Mouse (Mus musculus) gastrocnemius, postnatal 14 days (tissue): ENCODE measurements around the gene Sod2. TPM values are rescaled to one million over a fixed set of nuclear protein-coding genes. Genes with fewer than 3 reads are reported as not detected.
"Not testable (repeated sequence)": the region's sequence is repeated elsewhere in the genome, so short reads cannot be mapped to it uniquely, and the experiment has no call there.

Source experiments
- DNase-seq: peaks from one replicate; pipeline ENCODE4 v3.0.0; 2021; ENCODE audit warnings: mixed read lengths
- intact Hi-C: fragments of 180-260 bp; cut with DNase I; formaldehyde crosslinking; loops from one replicate; pipeline ENCODE4 v1.15.1; 2025; ENCODE audit warnings: low total_unique reads
- long read RNA-seq, 2 experiments: library from polyadenylated mRNA; stranded (forward); transcript quantifications; one replicate each; pipeline ENCODE4 v2.0.0; 2021
- total RNA-seq, 2 experiments: library from RNA; stranded (reverse); gene quantifications; 2 replicates each; pipeline ENCODE4 v1.2.3; 2021

The Sod2 gene
- 100 to 1,000 TPM; 302 to 371 TPM for total RNA-seq
- long read RNA-seq, experiment 1, full-length matches to known transcripts, result 278 of 302 reads
- long read RNA-seq, experiment 1, partial matches to known transcripts, result 11 of 302 reads
- long read RNA-seq, experiment 1, other reads (novel, unspliced or antisense), result 13 of 302 reads
- long read RNA-seq, experiment 2, full-length matches to known transcripts, result 314 of 338 reads
- long read RNA-seq, experiment 2, partial matches to known transcripts, result 6 of 338 reads
- long read RNA-seq, experiment 2, other reads (novel, unspliced or antisense), result 18 of 338 reads

DNA sequence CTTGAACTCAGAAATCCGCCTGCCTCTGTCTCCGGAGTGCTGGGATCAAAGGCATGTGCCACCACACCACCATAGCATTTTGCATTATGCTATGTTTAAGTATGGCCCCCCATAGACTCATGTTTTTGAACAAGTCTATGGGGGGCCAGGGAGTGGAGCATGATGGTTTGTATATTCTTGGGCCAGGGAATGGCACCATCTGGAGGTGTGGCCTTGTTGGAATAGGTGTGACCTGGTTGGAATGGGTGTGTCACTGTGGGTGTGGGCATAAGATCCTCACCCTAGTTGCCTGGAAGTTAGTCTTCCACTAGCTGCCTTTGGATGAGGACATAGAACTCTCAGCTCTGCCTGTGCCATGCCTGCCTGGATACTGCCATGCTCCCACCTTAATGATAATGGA is at the start of gene Sod2:
Gene Sod2, plus strand, starts transcription at position 301 of the 400 bp plus-strand sequence.
- intact Hi-C loops, DNase-seq: not testable (repeated sequence)

DNA sequence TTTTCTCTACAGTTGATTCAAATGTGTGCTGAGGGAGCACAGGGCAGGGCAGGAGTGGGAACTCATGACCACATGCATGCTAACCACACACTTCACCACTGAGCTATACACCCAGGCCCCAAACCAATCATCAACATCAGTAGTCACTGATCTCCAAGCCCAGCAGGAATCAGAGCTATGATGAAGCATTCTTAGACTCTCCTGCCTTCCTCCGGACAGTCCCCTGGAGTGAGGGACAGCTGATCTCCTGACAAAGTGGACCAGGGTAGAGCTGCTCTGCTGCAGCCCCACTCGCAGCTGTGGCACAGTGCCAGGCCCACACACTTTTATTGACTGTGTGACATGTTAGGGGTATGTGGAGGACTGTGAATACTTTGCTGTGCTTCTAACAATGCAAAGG is 47.3 kb upstream of the Sod2 start:
- intact Hi-C loops, DNase-seq: not testable (repeated sequence)

DNA sequence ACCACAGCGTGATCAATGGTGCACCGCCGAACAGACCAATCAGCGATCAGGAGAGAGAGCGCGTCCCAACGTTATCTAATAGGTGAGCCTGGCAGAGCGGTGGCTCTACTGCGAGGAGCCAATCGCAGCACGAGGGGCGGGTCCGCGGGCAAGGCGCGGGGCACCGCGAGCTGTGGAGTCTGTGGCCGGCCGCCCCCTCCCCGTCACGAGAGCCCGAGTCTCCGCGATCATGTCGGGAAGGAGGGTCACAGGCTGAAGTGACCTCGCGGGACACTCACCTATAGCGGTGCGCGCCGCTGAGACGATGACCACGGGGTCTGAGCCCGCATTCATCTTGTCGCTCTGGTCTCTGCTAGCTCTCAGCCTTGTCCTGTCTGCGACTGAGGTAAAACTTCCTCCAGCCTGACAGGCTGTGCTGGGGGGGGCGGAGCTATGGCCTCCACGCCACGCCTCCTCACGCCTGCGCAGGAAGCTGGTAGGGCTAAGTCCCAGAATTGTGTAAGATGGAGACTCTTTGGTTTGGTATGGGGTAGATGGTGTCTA is 46.2 kb upstream of the Sod2 start, which contains the start of gene Acat2:
Gene Acat2, minus strand, starts transcription at position 417 of the 543 bp plus-strand sequence.
- intact Hi-C loops, result no loop called here
- DNase-seq, result peak; percentile 92

DNA sequence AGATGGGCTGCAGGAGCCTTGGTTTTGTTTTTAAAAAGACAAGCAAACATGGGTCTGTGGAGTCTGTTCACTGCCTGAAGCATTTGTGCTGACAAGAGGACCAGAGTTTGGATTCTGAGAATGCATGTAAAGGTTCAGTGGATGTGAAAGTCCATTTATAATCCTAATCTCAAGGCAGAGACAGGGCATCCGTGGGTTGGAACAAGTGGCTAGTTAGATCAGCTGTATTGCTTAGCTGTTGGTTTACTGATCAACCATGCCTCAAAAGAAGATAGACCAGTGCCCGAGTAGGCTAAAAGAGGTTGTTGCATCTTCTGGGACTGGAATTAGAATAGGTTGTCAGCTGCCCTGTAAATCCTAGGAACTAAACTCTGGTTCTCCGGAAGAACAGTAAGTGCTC is 43.2 kb upstream of the Sod2 start:
- intact Hi-C loops, result no loop called here
- DNase-seq, result no peak

DNA sequence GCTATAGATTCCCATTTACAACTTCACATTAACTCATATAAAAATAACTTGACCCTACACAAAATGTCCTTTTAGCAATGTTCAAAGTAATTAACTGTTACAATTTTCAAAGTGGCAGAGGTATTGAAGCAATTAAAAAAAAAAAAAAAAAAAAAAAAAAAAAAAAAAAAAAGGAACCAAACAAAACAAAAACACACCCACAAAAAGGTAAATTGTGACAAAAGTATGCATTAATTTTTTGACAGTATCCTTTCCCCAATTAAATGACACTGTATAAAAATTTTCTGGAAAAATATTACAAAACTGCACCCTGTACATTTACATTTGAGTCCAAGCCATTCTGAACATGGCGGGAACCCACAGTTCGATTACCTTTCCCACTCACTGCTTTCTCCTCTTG is 39.5 kb upstream of the Sod2 start:
- intact Hi-C loops, result no loop called here
- no peak for DNase-seq

DNA sequence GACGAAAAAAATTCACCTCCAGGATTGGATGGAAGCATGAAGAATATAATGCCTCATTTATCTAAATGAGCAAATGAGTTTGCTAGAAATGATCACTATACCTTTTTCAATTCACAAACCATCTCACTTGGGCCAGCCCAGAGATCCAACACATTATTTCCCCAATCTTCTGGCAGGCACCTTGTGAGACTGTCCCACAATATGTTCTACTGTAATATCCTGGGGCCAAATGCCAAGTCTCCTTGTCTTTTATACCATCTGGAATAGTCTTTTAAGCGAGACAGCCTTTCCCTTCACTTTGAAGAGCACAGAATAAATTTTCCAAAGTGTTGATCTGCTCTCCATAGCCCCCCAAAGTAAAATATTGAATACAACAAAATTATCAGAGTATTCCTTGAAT is 32.8 kb upstream of the Sod2 start:
- DNase-seq, result no peak
- intact Hi-C loops, result no loop called here

DNA sequence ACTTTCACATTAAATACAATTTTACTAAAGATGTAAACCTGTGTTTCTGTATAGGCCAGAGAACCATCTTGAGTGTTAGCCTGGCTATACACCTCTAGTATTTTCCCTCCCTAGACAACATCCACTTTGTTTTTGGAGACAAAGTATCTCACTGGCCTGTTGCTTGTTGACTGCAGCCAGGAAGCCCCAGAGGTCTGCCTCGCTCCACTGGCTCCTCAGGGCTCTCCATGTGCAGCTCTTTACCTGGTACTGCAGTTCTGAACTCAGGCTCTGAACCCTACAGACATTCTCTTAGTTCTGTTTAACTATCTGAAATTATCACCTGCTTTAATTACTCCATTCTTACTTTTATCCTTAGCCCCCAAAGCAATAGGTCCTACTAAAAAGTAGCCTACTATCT is 28.1 kb upstream of the Sod2 start:
- intact Hi-C loops, result no loop called here
- no peak for DNase-seq

DNA sequence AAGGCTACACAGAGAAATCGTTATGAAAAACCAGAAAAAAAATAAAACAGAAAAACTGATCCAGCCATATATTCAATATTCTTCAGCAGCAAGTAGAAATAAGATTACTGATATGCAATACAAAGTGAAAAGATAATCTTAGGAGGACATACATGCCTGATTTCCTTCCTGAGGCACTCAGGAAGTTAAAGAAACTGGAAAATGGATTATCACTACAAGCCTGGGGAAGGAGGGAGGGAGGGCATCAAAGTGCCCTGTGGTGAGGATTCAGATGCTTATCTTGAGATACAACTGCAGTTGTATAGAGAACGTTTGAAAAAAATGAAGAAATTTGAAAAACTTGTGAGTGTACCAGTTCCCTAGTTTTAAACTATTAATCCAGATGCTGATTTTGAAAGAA is 22.7 kb upstream of the Sod2 start:
- no peak for DNase-seq
- intact Hi-C loops, result loop anchor here (10.0 kb wide), 1 partner anchor 69 kb away; the partner anchor contains the start of genes Mrpl18, Pnldc1 and Tcp1

DNA sequence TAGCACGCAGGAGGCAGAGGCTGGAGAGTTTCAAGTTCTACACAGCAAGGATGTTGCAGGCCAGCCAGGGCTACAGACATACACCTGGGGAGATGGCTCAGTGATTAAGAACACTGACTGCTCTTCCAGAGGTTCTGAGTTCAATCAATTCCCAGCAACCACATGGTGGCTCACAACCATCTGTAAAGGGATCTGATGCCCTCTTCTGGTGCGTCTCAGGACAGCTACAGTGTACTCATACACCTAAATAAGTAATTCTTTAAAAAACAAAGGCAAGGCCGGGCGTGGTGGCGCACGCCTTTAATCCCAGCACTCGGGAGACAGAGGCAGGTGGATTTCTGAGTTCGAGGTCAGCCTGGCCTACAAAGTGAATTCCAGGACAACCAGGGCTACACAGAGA is 18.6 kb upstream of the Sod2 start:
- DNase-seq, result not testable (repeated sequence)
- intact Hi-C loops, result loop anchor here (10.0 kb wide), 1 partner anchor 73 kb away; the partner anchor contains the start of genes Mrpl18, Pnldc1 and Tcp1

DNA sequence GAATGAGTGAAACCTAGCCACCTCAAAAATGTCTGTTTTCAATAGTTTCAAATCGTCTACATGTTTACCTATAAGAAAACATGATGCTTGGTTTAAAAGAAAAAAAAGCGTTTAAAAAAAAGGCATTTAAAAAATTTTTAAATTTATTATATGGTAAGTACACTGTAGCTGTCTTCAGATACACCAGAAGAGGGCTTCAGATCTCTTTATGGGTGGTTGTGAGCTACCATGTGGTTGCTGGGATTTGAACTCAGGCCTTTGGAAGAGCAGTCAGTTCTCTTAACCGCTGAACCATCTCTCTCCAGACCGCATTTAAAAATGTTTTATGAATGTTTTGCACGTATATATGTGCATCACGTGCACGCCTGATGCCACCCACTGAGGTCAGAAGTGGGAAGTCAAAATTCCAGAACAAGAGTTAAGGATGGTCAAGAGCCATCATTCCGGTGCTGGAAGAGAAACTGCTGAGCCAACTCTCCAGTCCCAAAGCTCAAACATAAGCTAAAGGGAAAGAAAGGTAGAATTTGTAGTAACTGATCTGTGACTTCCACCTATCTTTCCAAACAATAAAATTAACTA is 16.0 kb upstream of the Sod2 start:
- DNase-seq, result no peak
- intact Hi-C loops, result no loop called here

DNA sequence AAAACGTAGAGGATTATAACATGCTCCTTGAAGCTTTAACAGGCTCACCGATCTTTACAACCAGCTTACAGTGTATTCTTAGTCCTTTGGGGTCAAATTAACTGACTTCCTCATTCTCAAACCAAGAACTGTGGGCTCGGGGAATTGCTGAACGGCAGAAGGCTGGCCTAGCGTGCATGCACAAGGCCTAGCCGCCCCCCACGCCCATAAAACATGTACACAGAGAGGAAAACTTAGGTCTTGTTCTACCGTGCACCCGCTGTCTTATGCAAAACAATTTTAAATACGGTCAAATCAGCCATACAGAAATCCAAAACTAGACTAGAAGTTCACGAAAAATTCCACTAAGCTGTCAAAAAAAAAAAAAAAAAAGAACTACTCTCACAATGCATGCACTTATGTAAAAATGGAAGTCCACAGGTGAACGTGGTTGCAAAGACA is 15.4 kb upstream of the Sod2 start:
- intact Hi-C loops, result no loop called here
- DNase-seq, result no peak

DNA sequence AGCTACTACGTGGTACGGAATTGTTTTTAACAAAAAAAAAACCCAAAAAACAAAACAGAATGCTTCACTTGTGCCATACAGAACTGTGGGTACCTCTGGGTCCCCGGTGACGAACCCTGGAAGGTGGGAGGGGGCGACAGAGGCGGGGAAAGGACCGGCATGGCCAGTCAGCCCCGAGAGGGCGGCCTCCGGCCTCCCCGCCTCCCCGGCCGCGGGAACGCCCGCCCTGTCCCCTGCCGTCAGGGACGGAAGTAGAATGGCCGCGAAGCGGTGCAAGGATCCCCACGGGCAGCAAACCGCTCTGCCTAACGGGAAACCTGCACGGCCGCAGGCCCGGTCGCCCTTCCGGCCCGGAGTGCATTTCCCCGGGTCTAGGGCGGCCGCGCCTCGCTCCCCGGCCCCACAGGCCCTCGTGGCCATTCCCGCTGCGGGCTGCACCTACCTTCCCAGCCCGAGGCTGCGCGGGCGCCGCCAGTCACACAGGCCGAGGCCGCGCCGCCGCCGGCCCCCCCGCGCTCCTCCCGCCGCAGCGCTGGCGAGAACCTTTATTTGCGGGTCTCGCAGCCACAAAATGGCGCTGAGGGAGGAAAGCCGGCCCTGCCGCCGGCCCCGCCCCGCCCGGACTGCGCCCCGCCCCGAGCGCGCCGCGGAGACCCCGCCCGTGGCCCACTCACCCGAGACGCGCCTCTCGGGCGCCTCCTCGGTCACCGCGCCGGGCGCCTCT is 14.8 kb upstream of the Sod2 start:
- intact Hi-C loops, result no loop called here
- DNase-seq, result peak; percentile 90

DNA sequence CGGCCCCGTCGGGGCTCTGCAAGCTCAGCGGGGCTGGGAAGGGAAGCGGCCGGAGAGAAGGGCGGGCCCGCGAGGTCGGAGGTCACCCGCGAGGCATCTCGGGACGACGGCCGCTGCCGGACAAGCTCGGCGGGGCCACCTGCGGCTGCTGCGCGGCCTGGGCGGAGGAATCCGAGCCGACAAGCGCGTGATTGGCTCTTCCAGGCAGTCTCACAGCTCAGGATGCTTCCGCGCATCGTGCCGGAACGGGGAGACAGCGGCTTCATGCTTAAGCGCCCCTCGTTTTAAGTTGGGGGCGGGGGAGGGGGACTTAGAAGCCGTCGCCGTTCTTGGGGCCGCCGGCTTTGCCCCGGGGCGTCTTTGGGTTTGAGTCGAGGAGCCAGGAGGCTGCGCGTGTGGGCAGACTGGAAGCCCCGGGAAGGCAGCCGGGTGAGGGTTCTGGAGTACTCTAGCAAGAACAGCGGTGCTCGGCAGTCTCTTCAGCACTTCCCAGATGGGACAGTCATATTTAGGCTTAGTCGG is 14.1 kb upstream of the Sod2 start:
- peak; percentile 97 for DNase-seq
- intact Hi-C loops, result no loop called here

DNA sequence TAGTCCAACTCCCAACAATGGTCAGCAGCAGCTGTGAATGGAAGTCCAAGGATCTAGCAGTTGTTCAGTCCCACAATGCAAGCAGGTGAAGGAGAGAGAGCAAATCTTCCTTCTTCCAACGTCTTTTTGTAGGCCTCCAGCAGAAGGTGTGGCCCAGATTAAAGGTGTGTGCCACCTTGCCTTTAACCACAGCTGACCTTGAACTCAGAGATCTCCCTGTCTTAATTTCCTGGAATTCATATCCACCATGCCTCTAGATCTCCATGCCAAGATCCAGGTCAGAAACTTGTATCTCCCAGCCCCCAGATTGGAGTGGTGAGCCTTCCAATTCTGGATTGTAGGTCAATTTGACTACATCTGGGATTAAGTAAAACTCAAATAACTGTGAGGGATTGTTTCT is 12.6 kb upstream of the Sod2 start, which contains the start of gene Wtap:
Gene Wtap, minus strand, starts transcription at position 101 of the 400 bp plus-strand sequence.
- intact Hi-C loops, result no loop called here

DNA sequence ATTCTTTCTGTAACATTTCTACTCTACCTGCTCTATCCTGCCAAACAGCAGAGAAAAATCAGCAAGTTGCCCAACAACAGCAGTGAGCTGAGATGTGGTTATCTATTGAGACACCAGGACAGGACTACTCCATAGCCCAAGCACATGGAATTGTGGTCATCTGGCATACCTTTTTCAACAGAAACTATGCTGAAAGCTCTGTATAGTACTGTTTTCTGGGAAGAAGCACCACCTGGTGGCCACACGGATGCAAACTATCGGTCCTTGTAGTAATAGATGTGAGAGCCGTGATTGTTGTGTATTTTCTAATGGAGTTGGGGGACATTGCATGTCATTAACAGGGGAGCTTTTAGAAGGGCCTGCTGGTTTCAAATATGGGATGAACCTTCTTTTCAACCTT is 10.3 kb upstream of the Sod2 start:
- intact Hi-C loops, result loop anchor here (5.0 kb wide), 1 partner anchor 114 kb away; no protein-coding TSS in a partner anchor
- peak; percentile 39 for DNase-seq

More for the DNA sequence above, 12.6 kb upstream of the Sod2 start, which contains the start of gene Wtap:
- DNase-seq, result no peak

DNA sequence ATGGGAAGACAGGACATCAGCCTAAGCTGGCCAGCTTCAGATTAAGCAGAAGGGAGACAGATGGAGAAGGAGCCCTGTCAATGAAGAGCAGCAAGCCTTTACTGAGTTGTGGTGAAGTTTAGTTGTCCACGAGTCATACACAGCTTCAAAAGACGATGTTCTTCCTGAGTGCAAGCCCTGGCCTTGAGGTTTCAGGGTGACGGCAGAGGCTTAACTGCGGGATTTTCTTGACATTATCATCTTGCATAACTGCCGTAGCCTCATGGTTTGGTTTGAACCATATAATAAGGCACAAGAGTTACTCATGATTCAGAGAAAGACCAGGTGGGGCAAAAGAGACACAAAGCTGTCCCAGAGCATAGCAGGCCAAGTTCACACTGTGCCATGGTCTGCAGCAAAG is 8.8 kb upstream of the Sod2 start:
- DNase-seq, result no peak
- intact Hi-C loops, result loop anchor here (5.0 kb wide), 1 partner anchor 116 kb away; no protein-coding TSS in a partner anchor

DNA sequence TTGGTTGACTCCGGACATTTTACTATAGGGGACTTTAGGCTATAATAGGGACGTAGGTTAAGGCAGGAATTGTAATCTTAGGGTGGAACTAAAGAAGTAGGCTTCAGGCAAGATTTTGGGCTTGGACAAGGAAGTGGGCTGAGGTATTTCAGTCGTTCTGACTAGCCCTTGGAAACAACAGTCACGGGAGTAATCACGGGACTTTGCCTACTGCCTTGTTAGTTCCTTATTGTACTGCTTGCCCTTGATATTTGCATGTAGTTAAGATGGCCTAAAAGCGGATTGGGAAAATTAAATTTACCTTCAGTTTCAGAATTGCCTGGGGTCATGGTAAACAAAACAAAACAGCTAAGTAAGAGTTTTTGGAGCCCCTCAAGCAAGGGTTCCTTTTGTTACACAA is 7.6 kb upstream of the Sod2 start:
- intact Hi-C loops, result loop anchor here (5.0 kb wide), 1 partner anchor 117 kb away; no protein-coding TSS in a partner anchor

DNA sequence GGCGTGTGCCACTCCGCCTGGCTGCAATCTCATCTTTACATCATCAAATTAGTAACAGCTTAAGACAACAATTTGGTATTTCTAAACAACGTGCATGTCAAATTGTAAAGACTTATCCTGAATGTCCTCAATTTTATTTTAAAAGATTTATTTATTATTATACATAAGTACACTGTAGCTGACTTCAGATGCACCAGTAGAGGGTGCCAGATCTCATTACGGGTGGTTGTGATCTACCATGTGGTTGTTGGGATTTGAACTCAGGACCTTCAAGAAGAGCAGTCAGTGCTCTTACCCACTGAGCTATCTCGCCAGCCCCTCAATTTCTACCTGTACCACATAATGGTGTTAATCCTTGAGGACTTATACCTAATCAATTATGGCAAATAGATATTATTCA is 4.4 kb upstream of the Sod2 start:
- intact Hi-C loops, DNase-seq: not testable (repeated sequence)

More for the DNA sequence above, 7.6 kb upstream of the Sod2 start:
- no peak for DNase-seq

DNA sequence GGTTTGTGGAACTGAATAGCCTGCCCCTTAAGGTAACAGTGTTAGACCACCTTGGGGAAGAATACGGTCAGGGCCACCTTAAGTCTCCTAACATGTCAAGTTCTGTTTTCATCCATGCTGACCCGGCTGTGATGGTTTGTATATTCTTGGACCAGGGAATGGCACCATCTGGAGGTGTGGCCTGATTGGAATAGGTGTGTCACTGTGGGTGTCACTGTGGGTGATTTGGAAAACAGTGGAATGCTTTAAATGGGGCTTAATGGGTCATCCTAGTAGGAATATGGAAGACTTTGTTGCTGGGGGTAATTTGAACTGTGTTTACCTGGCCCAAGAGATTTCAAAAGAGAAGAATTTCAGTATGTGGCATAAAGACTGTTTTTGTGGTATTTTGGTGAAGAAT is 2.2 kb upstream of the Sod2 start:
- intact Hi-C loops, DNase-seq: not testable (repeated sequence)

DNA sequence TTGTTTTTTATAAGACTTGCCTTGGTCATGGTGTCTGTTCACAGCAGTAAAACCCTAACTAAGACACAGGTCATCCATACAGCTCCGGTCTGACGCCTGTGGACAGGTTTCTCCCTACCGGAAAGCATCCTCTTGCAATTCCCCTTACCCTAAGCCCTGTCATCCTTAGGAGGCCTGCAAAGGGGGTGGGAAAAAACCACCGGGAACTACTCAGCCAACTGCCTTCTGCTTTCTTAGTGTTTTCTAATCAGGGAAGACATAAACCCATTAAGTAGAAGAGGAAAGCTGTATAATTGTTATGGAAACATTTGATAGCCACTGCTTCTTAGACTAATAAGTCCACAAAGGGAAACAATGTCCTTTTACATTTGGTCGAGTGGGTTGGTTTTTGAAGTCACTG is 338 bp downstream of the Sod2 start:
- intact Hi-C loops, result no loop called here
- DNase-seq, result no peak
